Mouse (Mus musculus) C2C12 (cell line): ENCODE results near the gene Eif4e3. TPM values are rescaled to one million over a fixed set of nuclear protein-coding genes. Genes with fewer than 3 reads are reported as not detected.

Source experiments
- H3K27me3 ChIP-seq: one replicate; pipeline ENCODE4 v1.6.1; 2011; ENCODE audit not compliant: control insufficient read depth, insufficient read depth, insufficient read length
- H3K36me3 ChIP-seq: one replicate; pipeline ENCODE4 v1.6.1; 2011; ENCODE audit not compliant: control insufficient read depth, insufficient read depth
- H3K4me3 ChIP-seq: one replicate; pipeline ENCODE4 v1.5.1; 2011; ENCODE audit warnings: mild to moderate bottlenecking, control low read depth; ENCODE audit not compliant: poor library complexity, insufficient read depth, severe bottlenecking
- H3K79me2 ChIP-seq: one replicate; pipeline ENCODE4 v1.6.1; 2011; ENCODE audit not compliant: control insufficient read depth, insufficient read depth
- H3K79me3 ChIP-seq: one replicate; pipeline ENCODE4 v1.6.1; 2011; ENCODE audit warnings: low read depth, control low read depth
- H3ac ChIP-seq: one replicate; pipeline ENCODE3; 2011; ENCODE audit warnings: low read depth; ENCODE audit not compliant: control insufficient read depth, insufficient read length
- CEBPB ChIP-seq: IDR thresholded peaks from one replicate; pipeline ENCODE4 v1.6.1; 2011; ENCODE audit warnings: low read depth, mild to moderate bottlenecking, control low read depth, moderate library complexity
- CTCF ChIP-seq: IDR thresholded peaks from one replicate; pipeline ENCODE4 v1.5.1; 2011; ENCODE audit not compliant: control insufficient read depth, insufficient read depth, insufficient read length
- FOSL1 ChIP-seq: IDR thresholded peaks from one replicate; pipeline ENCODE4 v1.8.0; 2011; ENCODE audit warnings: mild to moderate bottlenecking, low read length; ENCODE audit not compliant: poor library complexity, insufficient read depth, severe bottlenecking
- MAX ChIP-seq: IDR thresholded peaks from one replicate; pipeline ENCODE4 v1.6.1; 2011; ENCODE audit warnings: mild to moderate bottlenecking, control low read depth
- MYOD1 ChIP-seq: IDR thresholded peaks from one replicate; pipeline ENCODE4 v1.6.1; 2011; ENCODE audit warnings: low read depth; ENCODE audit not compliant: control insufficient read depth, insufficient read length
- MYOG ChIP-seq: IDR thresholded peaks from one replicate; pipeline ENCODE4 v1.6.1; 2011; ENCODE audit not compliant: control insufficient read depth, insufficient read length; ENCODE audit errors: extremely low read depth
- USF1 ChIP-seq: IDR thresholded peaks from one replicate; pipeline ENCODE4 v1.6.1; 2011; ENCODE audit warnings: low read depth, mild to moderate bottlenecking, control low read depth, moderate library complexity
- polyA plus RNA-seq: library from polyadenylated mRNA; unstranded; fragments of >200 nt; fragmentation: generic; extraction: Trizol; gene quantifications from one replicate; pipeline ENCODE4 v1.2.1, GENCODE M21; 2012; ENCODE audit warnings: missing spikeins

The Eif4e3 gene
- polyA plus RNA-seq, 1 experiment = 5.9 TPM

DNA sequence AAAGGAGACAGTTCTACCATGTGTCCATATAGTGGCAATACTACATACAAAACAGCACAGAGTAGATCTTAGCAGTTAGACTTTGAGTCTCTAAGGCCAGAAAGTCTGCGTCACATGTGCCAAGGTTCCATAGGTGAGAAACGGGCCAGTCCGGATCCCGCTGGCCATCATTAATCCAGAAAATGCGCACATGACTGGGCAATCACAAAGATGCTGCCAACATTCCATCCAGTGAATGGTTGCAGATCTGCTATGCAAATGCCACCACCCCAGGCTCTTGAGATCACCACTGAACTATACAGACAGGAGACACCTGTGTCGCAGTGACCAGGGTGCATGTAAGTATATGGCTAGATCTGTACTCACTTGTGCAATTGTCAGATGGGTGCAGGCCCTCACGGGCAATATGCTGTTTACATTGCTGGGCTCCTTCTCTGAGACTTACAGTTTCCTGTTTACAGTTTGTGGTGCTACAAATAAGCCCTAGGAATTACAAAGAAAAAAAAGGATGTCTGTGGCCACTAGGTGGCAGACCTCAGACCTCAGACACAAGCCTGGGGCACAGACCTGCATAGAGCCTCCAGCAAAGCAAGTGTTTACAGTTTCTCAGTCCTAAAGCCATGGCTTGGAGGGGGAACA lies 4.0 kb upstream of the Eif4e3 start:
- Histone ChIP-seq H3ac (no peak overlapping the region), H3K36me3 (no peaks in the 10 kb centered on the region), H3K79me3 (no peaks in the 10 kb centered on the region), H3K79me2 (no peaks in the 10 kb centered on the region), H3K4me3 (no peak overlapping the region), H3K27me3 (no peaks in the 10 kb centered on the region)
- TF ChIP-seq CEBPB (no peak), CTCF (peak; percentile 21)

DNA sequence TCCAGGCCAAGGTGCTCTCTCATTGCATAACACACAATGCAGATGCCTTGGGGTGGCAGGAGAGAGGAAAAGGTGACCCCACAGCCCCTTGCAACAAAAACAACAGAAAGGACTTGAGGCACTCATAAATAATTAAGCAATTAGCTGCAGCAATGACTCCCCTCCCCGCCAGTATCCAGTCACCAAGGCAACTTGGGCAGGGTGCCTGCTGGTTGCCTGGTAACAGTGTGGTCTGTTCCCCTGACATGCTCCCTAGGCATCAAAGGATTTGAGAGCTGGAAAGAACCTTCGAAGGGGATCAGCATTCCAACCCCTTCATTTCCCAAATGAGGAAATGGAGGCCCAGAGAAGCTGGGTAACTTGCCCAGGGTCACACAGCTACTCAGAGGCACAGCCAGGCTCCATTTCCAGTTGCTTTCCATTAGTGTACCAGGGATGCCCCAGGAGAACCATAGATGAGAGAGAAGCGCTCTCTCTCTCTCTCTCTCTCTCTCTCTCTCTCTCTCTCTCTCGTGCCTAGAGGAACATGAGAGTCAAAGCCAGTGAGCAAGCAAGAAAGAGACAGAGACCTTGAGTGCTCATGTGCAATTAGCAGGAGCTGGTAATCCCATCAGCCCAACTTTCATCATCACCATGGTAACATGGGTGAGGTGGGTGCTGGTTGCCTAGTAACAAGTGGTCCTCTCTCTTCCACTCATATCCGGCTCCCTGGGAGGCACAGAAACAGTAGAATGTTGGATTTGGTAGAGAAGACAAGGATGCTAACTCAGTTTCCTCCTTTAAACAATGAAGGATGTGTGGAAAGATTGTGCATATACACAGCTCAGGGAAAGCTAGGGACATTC lies 3.1 kb upstream of the Eif4e3 start:
- no peaks in the 10 kb centered on the region for H3K36me3 ChIP-seq
- H3K79me2 ChIP-seq = no peaks in the 10 kb centered on the region
- no peaks in the 10 kb centered on the region for H3K79me3 ChIP-seq
- no peak overlapping the region for H3K4me3 ChIP-seq
- H3K27me3 ChIP-seq = no peaks in the 10 kb centered on the region
- no peak overlapping the region for H3ac ChIP-seq
- TF ChIP-seq CTCF (no peak), MYOD1 (no peak), MYOG (no peak), CEBPB (no peak), FOSL1 (no peak), USF1 (no peak), MAX (no peak)

DNA sequence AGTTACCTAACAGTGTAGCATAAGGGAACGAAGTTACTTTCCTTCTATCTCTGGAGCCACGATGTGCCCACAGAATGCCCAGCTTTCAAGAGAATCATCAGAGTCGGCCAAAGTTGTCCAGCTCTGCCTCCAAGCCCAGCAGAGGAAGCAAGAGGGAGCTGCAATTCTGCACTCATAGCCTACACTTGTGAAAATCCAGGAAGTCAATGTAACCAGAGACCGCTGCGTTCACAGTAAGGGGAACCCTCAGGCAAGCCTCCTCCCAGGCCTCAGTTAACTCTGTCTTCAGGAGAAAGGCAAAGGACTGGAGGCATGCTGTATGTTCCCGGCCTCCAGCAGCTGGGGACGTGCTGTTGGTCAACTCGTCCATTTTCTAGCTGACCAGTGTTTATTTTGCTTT lies 719 bp upstream of the Eif4e3 start:
- Histone ChIP-seq H3K4me3 (peak overlapping the region; percentile 52), H3K79me2 (no peaks in the 10 kb centered on the region), H3ac (peak overlapping the region; percentile 67), H3K36me3 (no peaks in the 10 kb centered on the region), H3K79me3 (no peaks in the 10 kb centered on the region), H3K27me3 (no peaks in the 10 kb centered on the region)
- TF ChIP-seq MAX = no peak
- TF ChIP-seq FOSL1 = no peak
- no peak for TF ChIP-seq MYOG
- no peak for TF ChIP-seq CTCF
- no peak for TF ChIP-seq USF1
- no peak for TF ChIP-seq CEBPB
- no peak for TF ChIP-seq MYOD1

DNA sequence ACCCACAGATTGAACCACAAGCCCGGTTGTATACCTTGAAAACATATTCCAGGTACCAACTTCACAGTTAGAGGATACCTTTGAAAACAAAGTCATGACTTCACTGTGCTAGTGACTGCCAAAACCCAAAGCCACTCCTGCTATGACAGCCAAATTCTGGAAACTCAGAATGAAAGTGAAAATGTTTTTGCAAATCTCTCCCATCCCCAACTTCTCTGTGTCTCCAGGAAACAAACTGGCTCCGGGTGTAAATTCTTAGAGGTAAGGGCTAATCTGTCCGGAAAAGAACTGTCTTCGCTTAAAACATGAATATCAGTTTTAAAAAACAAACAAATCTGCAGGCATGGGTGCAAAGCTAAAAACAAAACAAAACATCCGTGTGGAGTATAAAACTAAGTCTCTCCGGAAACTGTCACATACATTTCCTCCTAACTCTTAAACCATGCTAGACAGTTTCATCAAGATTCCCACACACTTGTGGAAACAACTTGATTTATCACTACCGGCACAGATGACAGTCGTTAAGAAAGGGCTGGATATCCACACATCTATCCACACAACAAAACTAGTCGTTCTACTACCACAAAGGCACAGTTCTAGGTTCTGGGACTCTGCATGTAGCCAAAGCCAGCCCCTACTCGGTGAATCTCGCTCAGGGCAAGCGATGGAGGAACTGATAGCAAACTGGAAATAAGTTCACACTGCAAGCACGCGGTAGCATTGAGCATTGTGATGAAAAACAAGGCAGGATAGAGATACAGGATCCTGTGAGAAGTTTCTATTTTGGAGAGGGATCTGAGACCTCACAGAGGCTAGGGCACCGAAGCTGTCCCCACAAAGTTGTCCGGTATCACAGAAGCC lies 884 bp downstream of the Eif4e3 start:
- TF ChIP-seq MAX (no peak), USF1 (no peak), CTCF (no peak), MYOG (no peak), MYOD1 (no peak), CEBPB (no peak), FOSL1 (no peak)
- Histone ChIP-seq H3K79me2 (no peaks in the 10 kb centered on the region), H3K27me3 (no peaks in the 10 kb centered on the region), H3K79me3 (no peaks in the 10 kb centered on the region), H3ac (peak overlapping the region; percentile 96), H3K4me3 (peak overlapping the region; percentile 52), H3K36me3 (no peaks in the 10 kb centered on the region)

DNA sequence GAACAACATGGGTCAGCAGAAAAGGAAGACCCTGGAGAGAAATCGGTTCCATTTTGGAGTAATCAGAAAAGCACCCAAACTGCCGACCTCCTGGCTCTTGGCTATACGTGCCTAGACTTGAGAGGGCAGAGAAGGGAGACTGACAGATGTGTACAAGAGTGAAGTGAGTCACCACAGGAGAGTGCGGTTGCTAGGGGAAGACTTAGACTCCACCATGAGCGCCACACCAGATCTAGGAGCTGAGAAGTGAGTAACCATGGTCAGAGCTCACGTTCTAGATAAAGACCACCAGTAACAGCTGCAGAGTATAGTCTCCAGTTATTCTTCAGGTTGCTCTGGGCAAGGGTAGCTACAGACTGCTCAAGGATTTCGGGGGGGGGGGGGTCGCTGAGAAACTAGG lies 3.3 kb downstream of the Eif4e3 start:
- Histone ChIP-seq H3ac (no peak overlapping the region), H3K79me2 (no peaks in the 10 kb centered on the region), H3K36me3 (no peaks in the 10 kb centered on the region), H3K79me3 (no peaks in the 10 kb centered on the region), H3K4me3 (no peak overlapping the region), H3K27me3 (no peaks in the 10 kb centered on the region)
- TF ChIP-seq MAX (no peak), USF1 (no peak), CTCF (no peak), MYOD1 (no peak), FOSL1 (no peak), MYOG (no peak), CEBPB (no peak)

DNA sequence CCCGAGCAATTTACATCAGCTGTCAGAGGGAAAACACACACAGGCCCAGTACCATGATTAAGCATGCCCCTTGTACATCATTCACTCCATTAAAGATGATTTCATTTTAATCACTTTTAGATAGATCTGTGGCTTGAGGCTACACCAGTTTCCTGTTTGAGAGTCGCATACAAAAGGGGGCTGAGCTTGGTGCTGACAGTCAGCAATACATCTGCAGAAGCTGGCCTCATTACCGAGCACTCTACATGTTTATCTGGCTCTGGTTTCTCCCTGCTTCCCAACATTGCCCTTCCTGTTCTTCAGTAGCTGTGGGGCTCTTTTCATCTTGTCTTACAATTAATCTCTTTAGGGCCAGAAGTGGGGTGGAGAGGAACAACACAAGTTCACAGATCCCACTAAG lies 6.1 kb downstream of the Eif4e3 start:
- no peaks in the 10 kb centered on the region for H3K79me2 ChIP-seq
- TF ChIP-seq MAX (no peak), MYOG (no peak), CEBPB (no peak), USF1 (no peak), MYOD1 (no peak), FOSL1 (no peak), CTCF (no peak)
- no peak overlapping the region for H3K4me3 ChIP-seq
- no peaks in the 10 kb centered on the region for H3K27me3 ChIP-seq
- H3ac ChIP-seq = no peak overlapping the region
- no peaks in the 10 kb centered on the region for H3K79me3 ChIP-seq
- H3K36me3 ChIP-seq = no peaks in the 10 kb centered on the region
